Mouse (Mus musculus) brain, embryonic 14.5 days (tissue): ENCODE results near the gene Gzmb.

ENCODE experiments used
- CTCF ChIP-seq: fragments of 200-500 bp; IDR thresholded peaks from 2 replicates; pipeline ENCODE4 v1.5.1; 2012; ENCODE audit warnings: inconsistent platforms, mild to moderate bottlenecking, moderate library complexity, borderline replicate concordance; ENCODE audit not compliant: insufficient read depth, insufficient read length; ENCODE audit errors: extremely low read depth
- POLR2A ChIP-seq: fragments of 200-500 bp; IDR thresholded peaks from 2 replicates; pipeline ENCODE4 v1.6.1; 2012; ENCODE audit warnings: mild to moderate bottlenecking, inconsistent platforms, borderline replicate concordance; ENCODE audit not compliant: poor library complexity, insufficient read depth, insufficient read length, severe bottlenecking; ENCODE audit errors: extremely low read depth

GRCm38 (mm10) chr14:56303506-56304025 is 41.5 kb upstream of the Gzmb start:
- TF ChIP-seq CTCF (no peak), POLR2A (no peak)
